Mouse (Mus musculus) layer of hippocampus, adult 6 months (tissue): Measurements from ENCODE around the gene Banp. TPM values are rescaled to one million over a fixed set of nuclear protein-coding genes. Genes with fewer than 3 reads are reported as not detected.

Experiments used
- long read RNA-seq, 2 experiments: library from polyadenylated mRNA; unstranded; transcript quantifications; one replicate each; pipeline ENCODE4 v2.0.0; 2019 to 2020
- microRNA-seq: library from miRNA; unstranded; fragments of <30 nt; microRNA quantifications from one replicate; pipeline ENCODE4 v1.2.0, GENCODE M21; 2020
- polyA plus RNA-seq: library from polyadenylated mRNA; unstranded; fragments of <200 nt; fragmentation: Nextera tagmentation; gene quantifications from 2 replicates; pipeline ENCODE4 v1.2.3, GENCODE M21; 2021

Banp gene
- polyA plus RNA-seq: 25.5 and 29.3 TPM in 2 replicates
- long read RNA-seq, experiment 1, full-length matches to known transcripts: 8 of 41 reads
- long read RNA-seq, experiment 1, partial matches to known transcripts: 16 of 41 reads
- long read RNA-seq, experiment 1, other reads (novel, unspliced or antisense): 17 of 41 reads
- long read RNA-seq, experiment 2, full-length matches to known transcripts: 69 of 198 reads
- long read RNA-seq, experiment 2, partial matches to known transcripts: 10 of 198 reads
- long read RNA-seq, experiment 2, other reads (novel, unspliced or antisense): 119 of 198 reads

GRCm38 (mm10) chr8:121949222-121949800 is at the start of gene Banp:
TSS of gene Banp (plus strand) at chr8:121949750.

DNA sequence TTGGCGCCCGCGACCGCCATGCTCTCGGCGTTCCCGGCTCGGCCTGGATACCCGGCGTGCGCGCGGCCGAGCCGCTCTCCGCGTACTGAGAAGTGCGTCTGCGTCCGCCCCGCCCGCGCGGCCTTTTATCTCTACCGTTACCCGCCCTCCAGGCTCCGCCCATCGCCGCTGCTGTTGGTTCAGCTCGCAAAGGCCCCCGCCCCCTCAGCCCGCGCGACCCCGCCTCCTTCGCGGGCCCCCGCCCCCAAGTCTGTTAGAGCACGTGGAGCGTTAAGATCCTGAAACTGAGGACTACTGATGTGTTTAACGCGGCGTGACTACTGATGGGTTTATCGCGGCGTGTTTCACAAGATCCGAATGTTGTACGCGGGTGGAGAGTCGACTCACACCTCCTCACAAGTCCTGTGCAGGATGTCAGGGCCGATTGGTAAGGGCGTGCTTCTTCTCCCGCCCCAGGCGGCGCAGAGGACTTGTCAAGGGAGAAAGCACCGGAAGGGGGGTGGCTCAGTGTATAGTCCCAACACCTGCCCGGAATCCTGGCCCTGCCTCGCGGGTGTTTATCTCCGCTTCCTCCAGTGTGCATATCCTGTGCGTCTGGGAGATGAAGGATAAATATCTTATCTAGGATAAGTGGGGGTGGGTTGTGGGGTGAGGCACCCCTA is 41.8 kb upstream of the Banp start, which contains the start of gene Slc7a5:
TSS of gene Slc7a5 (minus strand) at position 108 of the 662 bp plus-strand sequence.

DNA sequence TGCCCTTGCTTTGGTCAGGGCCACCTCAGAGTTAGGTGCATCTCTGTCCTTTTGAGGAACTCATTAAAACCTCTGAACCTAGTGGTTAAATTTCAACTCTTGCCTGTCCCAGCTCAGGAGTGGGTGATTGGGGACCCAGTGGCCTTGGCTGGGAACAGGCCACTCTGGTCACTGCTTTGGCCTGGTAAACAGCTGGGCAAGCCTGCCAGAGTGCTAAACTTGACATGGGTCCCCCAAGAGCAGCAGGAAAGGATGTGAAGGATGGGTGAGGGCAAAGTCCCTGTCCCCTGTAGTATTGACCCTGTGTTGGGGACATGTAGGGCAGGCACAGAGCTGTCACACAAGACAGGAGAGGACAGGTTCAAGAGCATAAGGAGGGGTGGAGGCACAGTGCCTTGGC is 4.7 kb upstream of the Banp start, which contains the start of gene Car5a:
TSS of gene Car5a (minus strand) at position 74 of the 400 bp plus-strand sequence.

Small RNA genes lying within 50 kb of the gene (microRNA-seq; reads per million reads assigned to microRNA genes)
- not detected for gene Mir7237

Other genes starting within 250 kb of the Banp start
- gene Jph3, start 220.1 kb upstream of the Banp start, polyA plus RNA-seq: 205 and 291 TPM in 2 replicates
- gene Klhdc4, start 120.2 kb upstream of the Banp start, polyA plus RNA-seq: 14.1 and 15.0 TPM in 2 replicates
- gene Slc7a5, start 42.1 kb upstream of the Banp start, polyA plus RNA-seq: 2.4 and 2.8 TPM in 2 replicates
- 0.56 and 0.79 TPM in 2 replicates for gene Car5a, start 4.8 kb upstream of the Banp start, polyA plus RNA-seq